Mouse (Mus musculus): Measurements from ENCODE around the gene Zfp654. TPM values are rescaled to one million over a fixed set of nuclear protein-coding genes. Genes with fewer than 3 reads are reported as not detected.

The Zfp654 gene
- total RNA-seq, 2 experiments from 2014 or later = 9.6 to 10.0 TPM

GRCm38 (mm10) chr16:64775516-64775915 is 75.9 kb downstream of the Zfp654 start:
- intact Hi-C loops (cut with DNase I) = no loop called here
- DNase-seq = no peak

- intact Hi-C loops (cut with DNase I) = loop anchor here (5.0 kb wide), 2 partner anchors 81 to 101 kb away; partner anchors contain the start of genes Cggbp1 and Zfp654
- no peak for DNase-seq
Measured at GRCm38 (mm10) chr16:64771431-64771818, 80.0 kb downstream of the Zfp654 start.

GRCm38 (mm10) chr16:64770521-64771430 is 80.7 kb downstream of the Zfp654 start, which contains the start of gene 4930453N24Rik:
Gene 4930453N24Rik (minus strand): TSS chr16:64771161.
- intact Hi-C loops (cut with DNase I) = loop anchor here (5.0 kb wide), 2 partner anchors 82 to 102 kb away; partner anchors contain the start of genes Cggbp1 and Zfp654
- peak; percentile 86 to 92 for DNase-seq

- no peak for DNase-seq
- intact Hi-C loops (cut with DNase I) = no loop called here
Measured at GRCm38 (mm10) chr16:64766696-64767300, 84.7 kb downstream of the Zfp654 start.

- intact Hi-C loops (cut with DNase I) = loop anchor here (5.0 to 10.0 kb wide), 3 partner anchors 138 to 1974 kb away; partner anchors contain the start of gene Nsun3
- no peak for DNase-seq
Measured at GRCm38 (mm10) chr16:64759245-64759626, 92.2 kb downstream of the Zfp654 start.

GRCm38 (mm10) chr16:64758561-64759244 is 92.7 kb downstream of the Zfp654 start:
- intact Hi-C loops (cut with DNase I) = loop anchor here (5.0 to 10.0 kb wide), 3 partner anchors 139 to 1974 kb away; partner anchors contain the start of gene Nsun3
- no peak for DNase-seq

GRCm38 (mm10) chr16:64757666-64758400 is 93.6 kb downstream of the Zfp654 start:
- intact Hi-C loops (cut with DNase I) = loop anchor here (5.0 to 10.0 kb wide), 3 partner anchors 139 to 1973 kb away; partner anchors contain the start of gene Nsun3
- DNase-seq = no peak

GRCm38 (mm10) chr16:64756321-64756720 is 95.1 kb downstream of the Zfp654 start:
- DNase-seq = no peak
- intact Hi-C loops (cut with DNase I) = loop anchor here (5.0 to 10.0 kb wide), 3 partner anchors 141 to 1972 kb away; partner anchors contain the start of gene Nsun3

- peak; percentile 7 to 31 for DNase-seq
- intact Hi-C loops (cut with DNase I) = loop anchor here (2.0 to 10.0 kb wide), 4 partner anchors 143 to 1970 kb away; partner anchors contain the start of gene Nsun3
Measured at GRCm38 (mm10) chr16:64754743-64755139, 96.7 kb downstream of the Zfp654 start.

GRCm38 (mm10) chr16:64753990-64754742 is 97.3 kb downstream of the Zfp654 start:
- DNase-seq = no peak
- intact Hi-C loops (cut with DNase I) = loop anchor here (2.0 to 10.0 kb wide), 2 partner anchors 207 to 1969 kb away; partner anchors contain the start of gene Nsun3

- DNase-seq = peak; percentile 70 to 79
- intact Hi-C loops (cut with DNase I) = loop anchor here (2.0 to 5.0 kb wide), 3 partner anchors 876 to 1806 kb away; no protein-coding TSS in a partner anchor
Measured at GRCm38 (mm10) chr16:64748237-64748636, 103.2 kb downstream of the Zfp654 start.

- no peak for DNase-seq
- intact Hi-C loops (cut with DNase I) = loop anchor here (5.0 kb wide), 2 partner anchors 873 to 1803 kb away; no protein-coding TSS in a partner anchor
Measured at GRCm38 (mm10) chr16:64745089-64745488, 106.4 kb downstream of the Zfp654 start.

- DNase-seq = no peak
- intact Hi-C loops (cut with DNase I) = no loop called here
Measured at GRCm38 (mm10) chr16:64737289-64737688, 114.2 kb downstream of the Zfp654 start.

Other genes with a start within 250 kb of the Zfp654 start
- not detected for gene Csnka2ip, start 249.2 kb downstream of the Zfp654 start, total RNA-seq (2021)
- 10 to 100 TPM; 24.5 to 24.6 TPM for gene 4930453N24Rik, start 80.5 kb downstream of the Zfp654 start, total RNA-seq (2021)
- 10 to 100 TPM; 45.7 to 52.6 TPM for gene Cggbp1, start 344 bp upstream of the Zfp654 start, total RNA-seq (2021)

Measured in heart, postnatal 14 days (tissue).